Mouse (Mus musculus): Measurements from ENCODE around the gene Foxred2. TPM values are rescaled to one million over a fixed set of nuclear protein-coding genes. Genes with fewer than 3 reads are reported as not detected.

The Foxred2 gene
- polyA plus RNA-seq, 1 experiment, result 14.4 TPM

DNA sequence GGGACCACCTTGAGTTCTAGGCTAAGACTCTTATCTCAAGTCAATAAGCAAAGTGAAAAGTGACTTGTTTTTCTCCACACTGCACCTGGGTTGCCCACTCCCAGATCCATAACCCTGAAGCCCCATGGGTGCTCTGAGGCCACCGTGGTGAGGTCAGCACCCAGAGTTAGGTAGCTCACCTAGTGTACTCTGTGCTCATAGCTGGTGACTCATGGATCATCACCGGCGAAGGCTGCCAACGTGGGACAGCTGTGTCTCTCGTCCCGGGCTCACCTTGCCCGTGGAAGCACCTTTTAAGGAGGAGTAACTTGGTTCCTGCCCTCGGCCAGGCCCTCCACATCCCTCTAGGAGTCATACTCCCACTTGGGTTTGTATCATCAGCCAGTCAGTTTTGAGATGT lies 43.5 kb downstream of the Foxred2 start:
- H3K27ac ChIP-seq (ENCODE audit: insufficient read depth, low read length), result no peak overlapping the region
- TF ChIP-seq POLR2A (IDR thresholded peaks at IDR 0.05; ENCODE audit: extremely low read depth, insufficient read depth, low read length) (no peak), CTCF (IDR thresholded peaks at IDR 0.05; ENCODE audit: extremely low read depth, insufficient read depth, low read length) (no peak)
- no peaks in the 10 kb centered on the region for H3K4me1 ChIP-seq (ENCODE audit: control insufficient read depth, insufficient read depth, low read length)
- no peak overlapping the region for H3K4me3 ChIP-seq (ENCODE audit: insufficient read depth, low read length)

- no peak for TF ChIP-seq CTCF (IDR thresholded peaks at IDR 0.05; ENCODE audit: extremely low read depth, insufficient read depth, low read length)
- no peak for TF ChIP-seq POLR2A (IDR thresholded peaks at IDR 0.05; ENCODE audit: extremely low read depth, insufficient read depth, low read length)
- H3K4me1 ChIP-seq (ENCODE audit: control insufficient read depth, insufficient read depth, low read length), result no peaks in the 10 kb centered on the region
- H3K4me3 ChIP-seq (ENCODE audit: insufficient read depth, low read length), result no peak overlapping the region
- H3K27ac ChIP-seq (ENCODE audit: insufficient read depth, low read length), result peak overlapping the region; percentile 14; the same call in 1 of the 2 replicates
Observed at GRCm38 (mm10) chr15:77912585-77912984, 43.9 kb downstream of the Foxred2 start.

GRCm38 (mm10) chr15:77912048-77912447 lies 44.5 kb downstream of the Foxred2 start:
- no peak overlapping the region for H3K4me3 ChIP-seq (ENCODE audit: insufficient read depth, low read length)
- H3K27ac ChIP-seq (ENCODE audit: insufficient read depth, low read length), result peak overlapping the region; percentile 14; the same call in 1 of the 2 replicates
- TF ChIP-seq CTCF (IDR thresholded peaks at IDR 0.05; ENCODE audit: extremely low read depth, insufficient read depth, low read length) (no peak), POLR2A (IDR thresholded peaks at IDR 0.05; ENCODE audit: extremely low read depth, insufficient read depth, low read length) (no peak)
- no peaks in the 10 kb centered on the region for H3K4me1 ChIP-seq (ENCODE audit: control insufficient read depth, insufficient read depth, low read length)

DNA sequence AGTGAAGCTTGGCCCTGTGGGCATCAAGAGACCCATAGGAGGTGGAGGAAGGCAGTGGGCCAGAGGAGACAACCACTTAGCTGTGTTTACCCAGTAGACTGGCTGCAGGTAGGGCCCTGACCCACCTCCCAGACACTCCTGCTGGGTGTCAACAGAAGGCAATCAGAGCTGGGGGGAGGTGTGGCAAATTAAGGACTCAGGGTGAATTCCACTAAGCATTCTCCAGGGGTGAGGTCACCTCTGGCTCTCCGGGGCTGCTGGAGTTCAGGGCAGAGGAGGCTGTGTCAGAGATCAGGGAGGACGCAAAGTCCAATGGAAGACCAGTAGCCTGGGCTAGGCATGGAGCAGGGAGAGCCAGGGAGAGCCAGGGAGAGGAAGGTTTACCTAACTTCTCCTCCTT lies 45.5 kb downstream of the Foxred2 start:
- no peak overlapping the region for H3K27ac ChIP-seq (ENCODE audit: insufficient read depth, low read length)

GRCm38 (mm10) chr15:77907646-77908518 lies 48.6 kb downstream of the Foxred2 start:
- no peak overlapping the region for H3K4me3 ChIP-seq (ENCODE audit: insufficient read depth, low read length)
- H3K4me1 ChIP-seq (ENCODE audit: control insufficient read depth, insufficient read depth, low read length), result no peaks in the 10 kb centered on the region
- TF ChIP-seq CTCF (IDR thresholded peaks at IDR 0.05; ENCODE audit: extremely low read depth, insufficient read depth, low read length) (no peak), POLR2A (IDR thresholded peaks at IDR 0.05; ENCODE audit: extremely low read depth, insufficient read depth, low read length) (no peak)
- H3K27ac ChIP-seq (ENCODE audit: insufficient read depth, low read length), result no peak overlapping the region

More for the DNA sequence above, 45.5 kb downstream of the Foxred2 start:
- H3K4me3 ChIP-seq (ENCODE audit: insufficient read depth, low read length), result no peak overlapping the region
- TF ChIP-seq CTCF (IDR thresholded peaks at IDR 0.05; ENCODE audit: extremely low read depth, insufficient read depth, low read length) (no peak), POLR2A (IDR thresholded peaks at IDR 0.05; ENCODE audit: extremely low read depth, insufficient read depth, low read length) (no peak)
- no peaks in the 10 kb centered on the region for H3K4me1 ChIP-seq (ENCODE audit: control insufficient read depth, insufficient read depth, low read length)

DNA sequence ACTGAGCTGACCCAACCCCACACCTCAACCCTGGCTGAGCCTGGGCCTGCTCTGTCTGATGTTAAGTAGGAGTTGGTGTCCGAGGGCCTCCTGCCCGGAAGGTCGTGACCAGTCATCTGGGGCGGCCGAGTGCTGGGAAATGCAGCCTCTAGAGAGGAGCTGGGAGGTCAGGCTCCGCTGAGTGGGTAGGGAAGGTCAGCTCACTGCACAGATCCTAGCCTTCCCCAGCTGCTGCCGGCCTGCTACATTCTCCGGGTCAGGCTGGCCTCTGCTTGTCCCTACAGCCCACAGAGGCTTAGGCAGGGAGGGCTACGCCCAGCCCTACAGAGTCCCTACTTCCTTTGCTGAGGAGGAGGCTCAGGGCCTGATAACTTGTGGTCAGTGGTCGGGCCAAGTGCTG lies 50.0 kb downstream of the Foxred2 start:
- H3K4me3 ChIP-seq (ENCODE audit: insufficient read depth, low read length), result no peak overlapping the region
- H3K4me1 ChIP-seq (ENCODE audit: control insufficient read depth, insufficient read depth, low read length), result no peaks in the 10 kb centered on the region
- TF ChIP-seq POLR2A (IDR thresholded peaks at IDR 0.05; ENCODE audit: extremely low read depth, insufficient read depth, low read length) (no peak), CTCF (IDR thresholded peaks at IDR 0.05; ENCODE audit: extremely low read depth, insufficient read depth, low read length) (no peak)

GRCm38 (mm10) chr15:77906081-77906480 lies 50.4 kb downstream of the Foxred2 start:
- Histone ChIP-seq H3K4me3 (ENCODE audit: insufficient read depth, low read length) (no peak overlapping the region), H3K27ac (ENCODE audit: insufficient read depth, low read length) (no peak overlapping the region)
- TF ChIP-seq POLR2A (IDR thresholded peaks at IDR 0.05; ENCODE audit: extremely low read depth, insufficient read depth, low read length), result no peak
- TF ChIP-seq CTCF (IDR thresholded peaks at IDR 0.05; ENCODE audit: extremely low read depth, insufficient read depth, low read length), result no peak

More for the DNA sequence above, 50.0 kb downstream of the Foxred2 start:
- no peak overlapping the region for H3K27ac ChIP-seq (ENCODE audit: insufficient read depth, low read length)

DNA sequence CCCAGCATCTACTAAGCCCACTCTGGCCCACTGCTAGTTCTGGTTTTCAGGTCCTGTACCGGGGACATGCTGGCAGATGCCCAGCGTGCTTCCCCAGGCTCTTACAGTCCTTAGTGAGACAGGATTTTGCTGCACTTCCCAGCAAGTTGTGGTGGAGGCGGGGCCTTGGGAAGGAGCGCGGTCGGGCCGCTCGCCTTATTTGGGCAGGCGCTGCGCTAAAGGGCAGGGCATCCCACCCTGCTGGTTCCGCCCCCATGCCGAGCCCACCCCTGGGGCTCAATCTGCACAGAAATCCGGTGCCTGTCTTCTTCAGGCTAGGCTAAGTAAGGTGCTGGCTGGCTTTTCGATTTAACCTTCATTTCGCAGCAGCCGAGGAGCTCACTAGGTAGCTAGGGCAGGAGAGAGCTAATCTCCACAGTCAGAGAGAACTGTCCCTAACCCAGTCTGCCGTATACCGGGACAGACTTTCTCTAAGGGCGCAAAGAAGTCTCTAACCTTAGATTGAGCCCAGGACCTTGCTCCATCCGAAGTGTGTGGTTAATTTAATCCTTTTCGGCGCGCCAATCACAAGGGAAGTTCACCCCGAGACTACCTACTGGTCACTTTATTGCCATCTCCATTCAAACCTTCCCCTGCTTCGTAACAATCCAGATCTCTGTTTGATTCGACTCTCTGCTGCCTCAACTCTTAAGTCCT lies 51.1 kb downstream of the Foxred2 start:
- peak overlapping the region; percentile 4; the same call in 1 of the 2 replicates for H3K4me3 ChIP-seq (ENCODE audit: insufficient read depth, low read length)
- H3K4me1 ChIP-seq (ENCODE audit: control insufficient read depth, insufficient read depth, low read length), result no peaks in the 10 kb centered on the region
- TF ChIP-seq POLR2A (IDR thresholded peaks at IDR 0.05; ENCODE audit: extremely low read depth, insufficient read depth, low read length) (no peak), CTCF (IDR thresholded peaks at IDR 0.05; ENCODE audit: extremely low read depth, insufficient read depth, low read length) (no peak)
- no peak overlapping the region for H3K27ac ChIP-seq (ENCODE audit: insufficient read depth, low read length)

More at GRCm38 (mm10) chr15:77906081-77906480, 50.4 kb downstream of the Foxred2 start:
- no peaks in the 10 kb centered on the region for H3K4me1 ChIP-seq (ENCODE audit: control insufficient read depth, insufficient read depth, low read length)

- Histone ChIP-seq H3K27ac (ENCODE audit: insufficient read depth, low read length) (no peak overlapping the region), H3K4me3 (ENCODE audit: insufficient read depth, low read length) (no peak overlapping the region), H3K4me1 (ENCODE audit: control insufficient read depth, insufficient read depth, low read length) (no peaks in the 10 kb centered on the region)
- no peak for TF ChIP-seq CTCF (IDR thresholded peaks at IDR 0.05; ENCODE audit: extremely low read depth, insufficient read depth, low read length)
- TF ChIP-seq POLR2A (IDR thresholded peaks at IDR 0.05; ENCODE audit: extremely low read depth, insufficient read depth, low read length), result no peak
Observed at GRCm38 (mm10) chr15:77904363-77904892, 52.1 kb downstream of the Foxred2 start.
